Mouse (Mus musculus) forebrain, embryonic 12.5 days (tissue): Measurements from ENCODE around the gene Mief2. TPM values are rescaled to one million over a fixed set of nuclear protein-coding genes. Genes with fewer than 3 reads are reported as not detected.
A peak's percentile ranks its signal among the peaks of the same experiment; 100 is the strongest.

Experiments used
- ATAC-seq: fragments of 200-750 bp; cut with Nextera tagmentation; 2 replicates; pipeline ENCODE4 v1.8.0; 2017; ENCODE audit warnings: moderate TSS enrichment; ENCODE audit not compliant: low FRiP score
- H3K27ac ChIP-seq: fragments of 300-500 bp; sonication (generic); 2 replicates; pipeline ENCODE4 v1.5.1; 2016; ENCODE audit warnings: mild to moderate bottlenecking
- H3K27me3 ChIP-seq: fragments of 300-500 bp; sonication (generic); 2 replicates; pipeline ENCODE4 v1.6.1; 2016; ENCODE audit warnings: mild to moderate bottlenecking
- H3K36me3 ChIP-seq: fragments of 300-500 bp; sonication (generic); replicated peaks from 2 replicates; pipeline ENCODE4 v1.6.1; 2016; ENCODE audit warnings: mild to moderate bottlenecking
- H3K4me1 ChIP-seq: fragments of 300-500 bp; sonication (generic); 2 replicates; pipeline ENCODE4 v1.6.1; 2016
- H3K4me2 ChIP-seq: fragments of 300-500 bp; sonication (generic); 2 replicates; pipeline ENCODE4 v1.6.1; 2016; ENCODE audit warnings: mild to moderate bottlenecking, moderate library complexity
- H3K4me3 ChIP-seq: fragments of 300-500 bp; sonication (generic); replicated peaks from 2 replicates; pipeline ENCODE4 v1.5.1; 2016; ENCODE audit warnings: mild to moderate bottlenecking
- H3K9ac ChIP-seq: fragments of 300-500 bp; sonication (generic); 2 replicates; pipeline ENCODE4 v1.6.1; 2016; ENCODE audit warnings: mild to moderate bottlenecking
- H3K9me3 ChIP-seq: fragments of 300-500 bp; sonication (generic); 2 replicates; pipeline ENCODE4 v1.6.1; 2016
- WGBS: fragments of 180-500 bp; shearing (Covaris S2); methylation state at CpG from one replicate; pipeline ENCODE4 v1.1.7; 2016; 5-methylcytosine and 5-hydroxymethylcytosine counted together
- polyA plus RNA-seq: library from polyadenylated mRNA; unstranded; fragments of >200 nt; fragmentation: Nextera tagmentation; extraction: Ambion mirVana; gene quantifications from 2 replicates; pipeline ENCODE4 v1.2.1, GENCODE M21; 2016

Gene Mief2
- polyA plus RNA-seq, 1 experiment from 2014 or later: 15.4 TPM

GRCm38 (mm10) chr11:60729217-60729641, 1.0 kb downstream of the Mief2 start:
- peaks cover 36% of the 10 kb centered on the region for H3K36me3 ChIP-seq
- peak overlapping the region; percentile 65 for H3K4me2 ChIP-seq
- WGBS: 78% methylated on average over 6 of the region's 6 CpGs
- peak overlapping the region; percentile 80 for H3K4me3 ChIP-seq
- H3K4me1 ChIP-seq: peaks cover 26% of the 10 kb centered on the region
- H3K27ac ChIP-seq: no peak overlapping the region
- H3K9me3 ChIP-seq: no peaks in the 10 kb centered on the region
- ATAC-seq: no peak
- H3K27me3 ChIP-seq: no peaks in the 10 kb centered on the region
- 0 out of 2 replicates have a peak overlapping the region, but pooled peaks have one; percentile 17 for H3K9ac ChIP-seq

GRCm38 (mm10) chr11:60730169-60730568, 2.0 kb downstream of the Mief2 start:
- H3K4me2 ChIP-seq: no peak overlapping the region
- WGBS: 91% methylated on average over 9 of the region's 9 CpGs
- 0 out of 2 replicates have a peak overlapping the region, but pooled peaks have one; percentile 17 for H3K9ac ChIP-seq
- no peak for ATAC-seq
- peaks cover 26% of the 10 kb centered on the region for H3K4me1 ChIP-seq
- no peak overlapping the region for H3K27ac ChIP-seq
- H3K36me3 ChIP-seq: peaks cover 27% of the 10 kb centered on the region
- H3K27me3 ChIP-seq: no peaks in the 10 kb centered on the region
- H3K9me3 ChIP-seq: no peaks in the 10 kb centered on the region
- H3K4me3 ChIP-seq: no peak overlapping the region

DNA sequence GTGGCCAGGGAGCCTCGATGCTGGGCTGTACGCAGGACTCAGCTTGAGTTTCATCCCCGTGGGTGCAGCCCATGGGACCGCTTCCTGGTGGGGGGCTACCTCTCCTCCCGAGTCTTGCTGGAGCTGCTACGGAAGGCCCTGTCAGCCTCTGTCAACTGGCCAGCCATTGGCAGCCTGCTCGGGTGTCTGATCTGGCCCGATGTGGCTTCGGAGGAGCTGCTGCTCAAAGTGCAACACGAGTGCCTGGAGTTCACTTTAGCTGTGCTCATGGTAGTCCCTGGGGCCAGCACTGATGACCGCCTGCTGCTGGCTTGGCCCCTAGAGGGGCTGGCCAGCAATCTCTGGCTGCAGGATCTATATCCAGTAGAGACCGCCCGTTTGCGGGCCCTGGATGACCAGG, 3.1 kb downstream of the Mief2 start:
- no peak overlapping the region for H3K27ac ChIP-seq
- no peak overlapping the region for H3K4me3 ChIP-seq
- no peak overlapping the region for H3K9ac ChIP-seq
- no peaks in the 10 kb centered on the region for H3K27me3 ChIP-seq
- 93% methylated on average over 14 of the region's 14 CpGs for WGBS
- no peak for ATAC-seq
- H3K36me3 ChIP-seq: peaks cover 27% of the 10 kb centered on the region
- no peak overlapping the region for H3K4me2 ChIP-seq
- no peaks in the 10 kb centered on the region for H3K9me3 ChIP-seq
- H3K4me1 ChIP-seq: peaks cover 23% of the 10 kb centered on the region

DNA sequence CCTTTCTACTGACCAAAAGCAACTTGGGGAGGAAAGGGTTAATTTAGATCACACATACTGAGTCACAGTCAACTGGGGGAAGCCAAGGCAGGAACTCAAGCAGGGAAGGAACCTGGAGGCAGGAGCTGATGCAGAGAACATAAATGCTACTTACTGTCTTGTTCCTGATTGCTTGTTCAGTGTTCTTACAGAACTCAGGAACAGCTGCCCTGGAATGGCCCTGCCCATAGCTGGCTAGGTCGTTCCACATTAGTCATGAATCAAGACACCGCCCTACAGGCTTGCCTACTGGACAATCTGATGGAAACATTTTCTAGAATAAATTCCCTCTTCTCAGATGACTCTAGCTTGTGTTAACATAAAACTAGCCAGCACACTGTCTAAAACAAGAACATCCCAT, 6.0 kb downstream of the Mief2 start:
- Histone ChIP-seq H3K36me3 (peaks cover 28% of the 10 kb centered on the region), H3K4me1 (peaks cover 5% of the 10 kb centered on the region), H3K4me2 (no peak overlapping the region), H3K9me3 (no peaks in the 10 kb centered on the region), H3K4me3 (no peak overlapping the region), H3K27me3 (no peaks in the 10 kb centered on the region), H3K9ac (no peak overlapping the region), H3K27ac (no peak overlapping the region)
- ATAC-seq: no peak
- WGBS: 89% methylated on average over 2 of the region's 2 CpGs

GRCm38 (mm10) chr11:60735191-60735590, 7.0 kb downstream of the Mief2 start:
- no peaks in the 10 kb centered on the region for H3K9me3 ChIP-seq

DNA sequence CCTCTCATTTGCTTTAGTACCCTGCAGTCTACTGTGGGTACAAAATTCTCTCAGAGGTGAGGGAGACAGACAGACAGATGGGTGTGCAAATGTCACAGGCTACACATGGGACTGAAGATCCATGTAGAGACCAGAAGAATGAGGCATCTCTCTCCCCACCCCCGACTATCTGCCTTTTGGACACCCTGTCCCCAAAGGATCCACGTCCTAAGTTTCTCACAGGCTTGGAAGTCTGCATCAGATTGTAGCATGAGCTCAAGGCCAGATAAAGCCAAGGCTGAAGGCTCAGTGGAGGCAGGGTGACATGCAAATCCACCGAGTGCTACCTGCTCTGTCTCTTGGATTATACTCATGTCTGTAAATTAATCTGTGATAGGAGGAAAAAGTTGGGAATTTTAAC, 8.3 kb downstream of the Mief2 start:
- no peak for ATAC-seq
- no peak overlapping the region for H3K4me2 ChIP-seq
- 90% methylated on average over 3 of the region's 3 CpGs for WGBS
- peaks cover 44% of the 10 kb centered on the region for H3K36me3 ChIP-seq
- no peak overlapping the region for H3K9ac ChIP-seq
- no peaks in the 10 kb centered on the region for H3K9me3 ChIP-seq
- no peak overlapping the region for H3K4me3 ChIP-seq
- no peaks in the 10 kb centered on the region for H3K27me3 ChIP-seq
- no peak overlapping the region for H3K27ac ChIP-seq
- no peaks in the 10 kb centered on the region for H3K4me1 ChIP-seq

More at GRCm38 (mm10) chr11:60735191-60735590, 7.0 kb downstream of the Mief2 start:
- WGBS: 81% methylated on average over 5 of the region's 5 CpGs
- H3K9ac ChIP-seq: no peak overlapping the region
- ATAC-seq: no peak
- H3K36me3 ChIP-seq: peaks cover 38% of the 10 kb centered on the region
- H3K27ac ChIP-seq: no peak overlapping the region
- no peak overlapping the region for H3K4me3 ChIP-seq
- no peaks in the 10 kb centered on the region for H3K4me1 ChIP-seq
- no peak overlapping the region for H3K4me2 ChIP-seq
- H3K27me3 ChIP-seq: no peaks in the 10 kb centered on the region

DNA sequence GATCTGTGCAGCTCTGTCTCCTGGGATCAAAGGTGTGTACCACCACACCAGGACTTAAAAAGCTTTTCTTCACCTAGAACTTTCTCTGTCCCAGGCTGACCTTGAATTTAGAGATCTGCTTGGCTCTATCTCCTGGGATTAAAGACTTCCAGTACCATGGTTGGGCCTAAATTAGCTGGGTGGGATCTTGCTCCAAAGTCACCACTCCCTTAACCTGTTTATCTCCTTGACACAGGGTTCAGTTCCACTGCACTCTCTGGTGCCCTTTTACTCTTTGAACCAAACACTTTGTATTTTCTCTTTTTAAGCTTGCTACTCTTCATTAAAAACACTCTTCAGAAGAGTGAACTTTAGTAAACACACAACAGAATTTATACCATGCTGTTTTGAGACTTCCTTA, 9.3 kb downstream of the Mief2 start:
- Histone ChIP-seq H3K9ac (no peak overlapping the region), H3K36me3 (peaks cover 44% of the 10 kb centered on the region), H3K4me2 (no peak overlapping the region), H3K4me1 (no peaks in the 10 kb centered on the region), H3K27me3 (no peaks in the 10 kb centered on the region), H3K27ac (no peak overlapping the region), H3K4me3 (no peak overlapping the region), H3K9me3 (no peaks in the 10 kb centered on the region)
- ATAC-seq: no peak

GRCm38 (mm10) chr11:60740321-60740720, 12.1 kb downstream of the Mief2 start:
- no peak for ATAC-seq
- H3K27ac ChIP-seq: no peak overlapping the region
- H3K9ac ChIP-seq: no peak overlapping the region
- peaks cover 62% of the 10 kb centered on the region for H3K36me3 ChIP-seq
- no peaks in the 10 kb centered on the region for H3K27me3 ChIP-seq
- H3K4me2 ChIP-seq: no peak overlapping the region
- no peak overlapping the region for H3K4me3 ChIP-seq
- 76% methylated on average over 3 of the region's 3 CpGs for WGBS
- no peaks in the 10 kb centered on the region for H3K9me3 ChIP-seq
- no peaks in the 10 kb centered on the region for H3K4me1 ChIP-seq

- no peak overlapping the region for H3K4me2 ChIP-seq
- H3K9ac ChIP-seq: no peak overlapping the region
- peaks cover 83% of the 10 kb centered on the region for H3K36me3 ChIP-seq
- no peak for ATAC-seq
- H3K27ac ChIP-seq: no peak overlapping the region
- H3K27me3 ChIP-seq: no peaks in the 10 kb centered on the region
- H3K9me3 ChIP-seq: no peaks in the 10 kb centered on the region
- WGBS: 94% methylated on average over 7 of the region's 7 CpGs
- no peak overlapping the region for H3K4me3 ChIP-seq
- H3K4me1 ChIP-seq: no peaks in the 10 kb centered on the region
These were observed 27.4 kb downstream of the Mief2 start for GRCm38 (mm10) chr11:60755570-60755969.

GRCm38 (mm10) chr11:60761681-60762080, 33.5 kb downstream of the Mief2 start:
- no peak overlapping the region for H3K9ac ChIP-seq
- H3K9me3 ChIP-seq: no peaks in the 10 kb centered on the region
- H3K27me3 ChIP-seq: no peaks in the 10 kb centered on the region
- no peak for ATAC-seq
- no peaks in the 10 kb centered on the region for H3K4me1 ChIP-seq
- no peak overlapping the region for H3K27ac ChIP-seq
- no peak overlapping the region for H3K4me3 ChIP-seq
- no peak overlapping the region for H3K4me2 ChIP-seq
- 93% methylated on average over 3 of the region's 3 CpGs for WGBS
- peaks cover 50% of the 10 kb centered on the region for H3K36me3 ChIP-seq

DNA sequence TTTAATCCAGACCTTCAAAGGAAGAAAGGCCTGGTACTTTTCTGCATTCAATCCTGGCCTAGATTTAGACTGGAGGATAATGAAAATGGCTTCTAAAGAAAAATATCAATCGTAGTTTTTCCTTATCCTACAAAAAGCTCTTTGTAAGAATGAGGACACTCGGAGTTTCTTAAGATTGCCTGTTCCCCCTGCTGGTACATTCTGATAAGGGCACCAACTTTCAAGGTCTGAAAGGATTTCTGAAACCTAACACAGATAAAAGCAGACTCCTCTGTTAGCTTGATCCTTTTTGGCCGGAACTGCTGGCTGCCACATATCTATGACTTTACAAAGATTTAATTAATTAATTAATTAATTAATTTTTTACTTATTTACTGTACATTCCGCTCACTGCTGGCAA, 38.8 kb downstream of the Mief2 start:
- no peak overlapping the region for H3K27ac ChIP-seq

GRCm38 (mm10) chr11:60769322-60769721, 41.1 kb downstream of the Mief2 start:
- H3K9ac ChIP-seq: no peak overlapping the region
- no peak overlapping the region for H3K4me3 ChIP-seq
- H3K9me3 ChIP-seq: no peaks in the 10 kb centered on the region
- H3K4me1 ChIP-seq: peaks cover 5% of the 10 kb centered on the region; the same call in 1 of the 2 replicates
- no peak overlapping the region for H3K27ac ChIP-seq
- no peak for ATAC-seq
- 100% methylated on average over 2 of the region's 2 CpGs for WGBS
- H3K36me3 ChIP-seq: no peaks in the 10 kb centered on the region
- no peaks in the 10 kb centered on the region for H3K27me3 ChIP-seq
- no peak overlapping the region for H3K4me2 ChIP-seq

More for the DNA sequence above, 38.8 kb downstream of the Mief2 start:
- no peak for ATAC-seq
- no peaks in the 10 kb centered on the region for H3K4me1 ChIP-seq
- no peak overlapping the region for H3K4me2 ChIP-seq
- H3K27me3 ChIP-seq: no peaks in the 10 kb centered on the region
- no peak overlapping the region for H3K4me3 ChIP-seq
- WGBS: 89% methylated on average over 4 of the region's 4 CpGs
- peaks cover 7% of the 10 kb centered on the region; the same call in 1 of the 2 replicates for H3K36me3 ChIP-seq
- H3K9ac ChIP-seq: no peak overlapping the region
- H3K9me3 ChIP-seq: no peaks in the 10 kb centered on the region

GRCm38 (mm10) chr11:60770776-60771175, 42.6 kb downstream of the Mief2 start:
- ATAC-seq: no peak
- 86% methylated on average over 3 of the region's 3 CpGs for WGBS
- Histone ChIP-seq H3K9ac (no peak overlapping the region), H3K27ac (no peak overlapping the region), H3K4me2 (no peak overlapping the region), H3K4me1 (peaks cover 17% of the 10 kb centered on the region), H3K9me3 (no peaks in the 10 kb centered on the region), H3K27me3 (no peaks in the 10 kb centered on the region), H3K4me3 (no peak overlapping the region), H3K36me3 (no peaks in the 10 kb centered on the region)
